Mouse (Mus musculus) G1E-ER4 (cell line): ENCODE data around the gene Ccdc96. TPM values are rescaled to one million over a fixed set of nuclear protein-coding genes. Genes with fewer than 3 reads are reported as not detected.

ENCODE experiments used
- GATA1 ChIP-seq: IDR thresholded peaks from one replicate; pipeline ENCODE4 v1.8.0; 2012; ENCODE audit warnings: low read length, inconsistent platforms
- polyA plus RNA-seq: library from polyadenylated mRNA; stranded (reverse); fragments of >175 nt; gene quantifications from 2 replicates; pipeline ENCODE4 v1.2.3, GENCODE M21; 2012

Gene Ccdc96
- polyA plus RNA-seq, 1 experiment = 0.23 TPM

GRCm38 (mm10) chr5:36494709-36495108 is 10.3 kb downstream of the Ccdc96 start:
- TF ChIP-seq GATA1 = no peak

DNA sequence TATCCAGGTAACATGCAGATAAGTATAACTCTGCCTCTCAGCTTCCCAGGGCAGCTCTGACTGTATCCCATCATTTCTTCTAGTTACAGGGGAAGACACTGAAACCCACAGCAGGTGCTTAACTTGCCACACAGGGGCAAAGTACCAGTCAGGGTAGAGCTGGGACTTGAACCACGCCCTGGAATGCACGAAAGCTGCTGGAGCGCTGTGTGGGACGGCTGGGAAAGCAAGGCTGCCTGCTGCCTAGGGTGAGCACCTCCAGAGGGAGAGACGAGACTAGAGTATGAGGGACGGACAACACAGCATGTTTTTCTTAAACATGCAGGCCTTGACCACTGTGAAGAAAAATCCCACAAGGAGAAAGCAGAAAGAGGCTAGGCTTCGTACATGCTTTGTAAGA is 20.8 kb downstream of the Ccdc96 start:
- no peak for TF ChIP-seq GATA1

- no peak for TF ChIP-seq GATA1
Measured at GRCm38 (mm10) chr5:36505643-36506042, 21.3 kb downstream of the Ccdc96 start.

DNA sequence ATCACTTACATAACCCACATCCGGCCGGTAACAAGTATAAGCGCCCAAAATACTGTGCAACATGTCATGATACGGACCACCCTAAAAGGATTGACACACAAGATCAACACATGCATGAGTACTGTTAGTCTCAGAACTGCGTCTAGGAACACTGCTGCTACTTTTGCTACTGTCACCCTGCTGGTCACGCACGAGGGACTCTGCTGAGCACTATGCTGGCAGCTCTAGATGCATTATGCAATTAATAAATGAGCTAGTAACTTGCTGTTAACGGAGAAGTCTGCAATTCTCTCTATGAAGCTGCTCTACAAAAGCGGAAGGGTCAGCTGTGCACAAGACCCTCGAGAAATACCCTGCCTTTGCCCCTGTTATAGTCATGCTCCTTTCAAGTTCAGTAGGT is 24.0 kb downstream of the Ccdc96 start:
- no peak for TF ChIP-seq GATA1

- no peak for TF ChIP-seq GATA1
Measured at GRCm38 (mm10) chr5:36510956-36511355, 26.6 kb downstream of the Ccdc96 start.

GRCm38 (mm10) chr5:36515126-36515525 is 30.7 kb downstream of the Ccdc96 start:
- no peak for TF ChIP-seq GATA1

- no peak for TF ChIP-seq GATA1
Measured at GRCm38 (mm10) chr5:36515558-36515957, 31.2 kb downstream of the Ccdc96 start.

GRCm38 (mm10) chr5:36517596-36517995 is 33.2 kb downstream of the Ccdc96 start:
- TF ChIP-seq GATA1 = no peak

GRCm38 (mm10) chr5:36519751-36520150 is 35.4 kb downstream of the Ccdc96 start:
- TF ChIP-seq GATA1 = no peak

GRCm38 (mm10) chr5:36522782-36523181 is 38.4 kb downstream of the Ccdc96 start:
- TF ChIP-seq GATA1 = no peak

GRCm38 (mm10) chr5:36523219-36523703 is 38.9 kb downstream of the Ccdc96 start:
- TF ChIP-seq GATA1 = no peak

- no peak for TF ChIP-seq GATA1
Measured at GRCm38 (mm10) chr5:36525216-36525615, 40.8 kb downstream of the Ccdc96 start.

GRCm38 (mm10) chr5:36526274-36526673 is 41.9 kb downstream of the Ccdc96 start:
- TF ChIP-seq GATA1 = no peak

- no peak for TF ChIP-seq GATA1
Measured at GRCm38 (mm10) chr5:36526921-36527320, 42.5 kb downstream of the Ccdc96 start.

DNA sequence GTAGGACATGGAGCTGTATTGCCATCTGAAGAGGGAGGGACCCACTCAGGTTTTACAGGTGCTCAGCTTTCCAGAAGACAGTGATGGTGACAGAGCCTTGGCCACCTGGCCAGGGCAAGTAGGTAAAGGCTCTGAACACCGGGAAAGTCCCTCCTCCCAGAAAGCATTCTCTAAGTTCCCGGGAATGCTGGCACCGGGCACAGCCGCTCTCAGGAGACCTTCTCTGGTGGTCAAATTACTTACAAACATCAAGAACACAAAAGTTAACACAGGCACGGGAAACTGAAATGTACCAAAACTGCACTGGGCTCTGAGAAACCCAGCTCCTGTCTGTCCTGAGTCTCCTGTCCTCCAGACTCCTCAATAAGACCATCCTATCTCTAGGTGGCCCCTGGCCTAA is 45.3 kb downstream of the Ccdc96 start:
- no peak for TF ChIP-seq GATA1

DNA sequence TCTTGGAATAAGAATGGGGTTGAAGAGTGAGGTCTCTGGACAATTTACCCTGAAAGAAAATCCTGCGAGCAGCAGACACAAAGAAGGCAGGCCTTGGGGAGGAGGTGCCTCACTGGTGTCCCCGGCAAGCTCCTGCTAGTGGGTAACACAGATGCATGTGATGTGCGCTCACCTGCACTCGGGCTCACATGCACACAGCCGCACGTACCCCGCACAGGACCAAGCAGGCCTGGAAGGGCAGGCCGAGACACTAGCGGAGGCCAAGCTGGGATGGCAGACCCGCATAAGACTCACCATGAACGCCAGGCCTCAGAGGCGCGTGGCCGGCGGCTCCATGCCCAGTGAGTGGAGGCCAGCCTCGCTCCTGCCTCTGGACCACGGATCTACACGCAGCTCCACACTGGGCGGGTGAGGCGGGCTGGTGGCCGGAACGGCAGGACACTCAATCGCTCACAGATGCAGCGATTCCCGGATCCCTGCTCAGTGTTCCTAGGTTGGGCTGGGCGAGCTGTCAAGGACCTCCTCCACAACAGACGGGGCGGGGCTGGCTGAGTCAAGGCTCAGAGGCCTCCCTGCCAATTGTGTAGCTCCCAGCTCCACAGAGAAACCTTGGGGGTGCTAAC is 45.9 kb downstream of the Ccdc96 start:
- no peak for TF ChIP-seq GATA1

DNA sequence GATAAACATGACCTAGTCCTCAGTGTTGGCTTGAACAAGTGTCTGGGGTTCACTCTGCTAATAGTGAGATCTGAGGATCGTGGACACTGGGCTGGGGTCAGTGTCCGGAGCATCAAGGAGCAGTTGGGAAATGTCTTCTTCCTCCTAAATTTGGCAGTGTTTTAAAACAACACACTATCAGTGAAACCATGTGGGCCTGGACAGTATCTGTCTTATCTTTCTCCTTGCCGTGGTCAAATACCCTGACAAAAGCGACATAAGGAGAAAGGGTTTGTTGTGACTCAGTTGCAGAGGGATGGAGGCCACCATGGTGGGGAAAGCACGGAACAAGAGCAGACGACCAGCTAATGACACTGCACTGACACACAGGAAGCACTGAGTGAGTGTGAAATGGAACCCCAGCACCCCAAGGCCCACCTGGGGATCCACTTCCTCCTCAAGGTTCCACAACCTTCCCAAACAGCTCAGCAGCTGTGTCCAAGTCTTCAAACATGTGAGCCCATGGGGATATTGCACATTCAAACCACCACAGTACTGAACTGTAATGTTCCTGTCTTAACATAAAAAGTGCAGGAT is 50.2 kb downstream of the Ccdc96 start:
- TF ChIP-seq GATA1 = no peak
